Mouse (Mus musculus) myocyte (in vitro differentiated cells): Measurements from ENCODE around the gene A730049H05Rik.

Experiments
- CEBPB ChIP-seq: IDR thresholded peaks from 2 replicates; pipeline ENCODE4 v1.6.1; 2011; ENCODE audit warnings: mild to moderate bottlenecking, moderate library complexity; ENCODE audit not compliant: poor library complexity, insufficient read depth, severe bottlenecking
- E2F4 ChIP-seq: IDR thresholded peaks from one replicate; pipeline ENCODE4 v1.6.1; 2011; ENCODE audit warnings: mild to moderate bottlenecking, control low read depth, moderate library complexity; ENCODE audit not compliant: insufficient read depth
- MAX ChIP-seq: IDR thresholded peaks from one replicate; pipeline ENCODE4 v1.6.1; 2011; ENCODE audit warnings: low read depth, mild to moderate bottlenecking, control low read depth
- MYOD1 ChIP-seq, 3 experiments: IDR thresholded peaks; one replicate each; pipeline ENCODE4 v1.6.1; 2011; ENCODE audit warnings: control low read depth in 2 of 3, low read depth in 2 of 3, mild to moderate bottlenecking in 2 of 3, moderate library complexity in 1 of 3; ENCODE audit not compliant: insufficient read length in 2 of 3, control insufficient read depth in 1 of 3
- MYOG ChIP-seq, 3 experiments: IDR thresholded peaks; one replicate each; pipeline ENCODE4 v1.6.1; 2011; ENCODE audit warnings: control low read depth in 2 of 3, low read depth in 2 of 3, mild to moderate bottlenecking in 2 of 3; ENCODE audit not compliant: insufficient read length in 2 of 3, control insufficient read depth in 1 of 3, insufficient read depth in 1 of 3
- POLR2A ChIP-seq: IDR thresholded peaks from one replicate; pipeline ENCODE4 v1.6.1; 2011; ENCODE audit warnings: low read depth, mild to moderate bottlenecking, control low read depth, moderate library complexity; ENCODE audit not compliant: insufficient read length
- POLR2AphosphoS2 ChIP-seq: IDR thresholded peaks from one replicate; pipeline ENCODE4 v1.6.1; 2011; ENCODE audit warnings: low read depth, control low read depth; ENCODE audit not compliant: insufficient read length
- TCF12 ChIP-seq: IDR thresholded peaks from one replicate; pipeline ENCODE4 v1.6.1; 2011; ENCODE audit warnings: mild to moderate bottlenecking, control low read depth; ENCODE audit not compliant: poor library complexity, insufficient read depth, severe bottlenecking
- TCF3 ChIP-seq: IDR thresholded peaks from one replicate; pipeline ENCODE4 v1.6.1; 2011; ENCODE audit warnings: low read depth, control low read depth; ENCODE audit not compliant: insufficient read length
- USF1 ChIP-seq: IDR thresholded peaks from one replicate; pipeline ENCODE4 v1.6.1; 2011; ENCODE audit warnings: low read depth, mild to moderate bottlenecking, control low read depth, moderate library complexity

DNA sequence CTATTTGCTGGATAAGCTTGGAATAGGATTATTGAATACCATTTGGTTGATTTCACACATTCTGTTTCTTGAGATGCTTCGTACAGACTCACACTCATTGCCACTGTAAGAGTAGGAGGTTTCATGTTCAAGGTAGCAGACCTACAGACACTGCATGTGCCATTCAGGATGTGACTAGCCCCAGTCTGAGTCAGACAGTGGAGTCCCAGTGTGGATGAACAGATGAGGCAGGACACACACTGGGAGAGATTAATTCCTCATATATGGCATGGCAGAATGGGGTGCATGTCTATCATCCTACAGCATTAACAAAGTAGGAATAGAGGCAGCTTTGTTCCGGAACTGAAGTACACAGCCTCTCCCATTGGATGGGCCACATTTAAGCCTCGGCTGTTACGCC is 61.0 kb downstream of the A730049H05Rik start:
- no peak for TF ChIP-seq POLR2A
- TF ChIP-seq POLR2AphosphoS2: no peak
- no peak for TF ChIP-seq USF1
- TF ChIP-seq MYOD1 (IDR thresholded peaks at IDR 0.05; ENCODE audit: control insufficient read depth in 1 of 3, insufficient read length in 2 of 3, low read depth in 2 of 3): no peak
- no peak for TF ChIP-seq CEBPB
- no peak for TF ChIP-seq MYOG (IDR thresholded peaks at IDR 0.05; ENCODE audit: control insufficient read depth in 1 of 3, insufficient read depth in 1 of 3, insufficient read length in 2 of 3, low read depth in 2 of 3)
- no peak for TF ChIP-seq E2F4
- no peak for TF ChIP-seq TCF12
- no peak for TF ChIP-seq TCF3
- no peak for TF ChIP-seq MAX
